Mouse (Mus musculus) adrenal gland, postnatal 10 days (tissue): Measurements from ENCODE around the gene Helz. TPM values are rescaled to one million over a fixed set of nuclear protein-coding genes. Genes with fewer than 3 reads are reported as not detected.

Experiments
- DNase-seq: peaks from one replicate; pipeline ENCODE4 v3.0.0; 2021; ENCODE audit warnings: mixed read lengths
- total RNA-seq, 2 experiments: library from RNA; stranded (reverse); gene quantifications; 2 replicates each; pipeline ENCODE4 v1.2.3; 2021

Helz gene
- total RNA-seq, 2 experiments from 2014 or later = 25.0 to 33.7 TPM

DNA sequence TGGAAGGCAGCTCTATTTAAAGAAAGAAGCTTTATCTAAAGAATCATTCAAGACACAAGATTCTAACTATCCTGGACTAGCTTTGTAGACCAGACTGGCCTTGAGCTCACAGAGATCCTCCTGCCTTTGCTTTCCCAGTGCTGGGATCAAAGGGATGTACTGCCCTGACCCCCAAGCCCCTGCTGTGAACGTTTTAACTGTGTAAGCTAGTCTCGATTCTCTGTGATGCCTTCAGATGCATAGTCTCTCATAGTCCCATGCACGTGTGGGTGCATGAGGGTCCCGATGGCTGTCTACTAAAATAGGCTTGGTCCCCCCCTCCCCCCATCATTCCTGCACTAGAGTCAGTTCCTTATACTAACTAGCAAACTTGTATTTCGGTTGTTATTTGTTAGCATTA is 70.2 kb downstream of the Helz start:
- no peak for DNase-seq

DNA sequence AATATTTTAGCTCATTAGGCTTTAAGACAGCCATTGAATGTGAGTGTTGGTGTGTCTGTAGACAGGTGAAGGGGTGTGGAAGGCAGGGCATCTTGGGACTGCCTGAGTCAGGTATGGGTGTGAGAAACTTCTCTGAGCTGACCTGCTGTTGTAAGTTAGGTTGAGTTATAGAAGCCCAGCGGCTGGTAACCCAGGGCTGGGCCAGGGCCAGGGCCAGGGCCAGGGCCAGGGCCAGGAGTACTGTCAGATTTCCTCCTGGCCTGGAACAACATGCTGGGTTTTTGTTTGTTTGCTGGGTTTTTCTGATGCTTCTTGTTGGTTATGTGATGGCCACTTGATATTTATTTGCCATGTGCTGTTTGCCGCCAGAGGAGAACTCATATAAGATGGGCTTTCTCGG is 76.9 kb downstream of the Helz start:
- no peak for DNase-seq

- no peak for DNase-seq
Observed at GRCm38 (mm10) chr11:107625746-107626145, 78.0 kb downstream of the Helz start.

- peak; percentile 81 for DNase-seq
Observed at GRCm38 (mm10) chr11:107629504-107629903, 81.8 kb downstream of the Helz start.

GRCm38 (mm10) chr11:107629951-107630350 is 82.2 kb downstream of the Helz start:
- peak; percentile 47 for DNase-seq

DNA sequence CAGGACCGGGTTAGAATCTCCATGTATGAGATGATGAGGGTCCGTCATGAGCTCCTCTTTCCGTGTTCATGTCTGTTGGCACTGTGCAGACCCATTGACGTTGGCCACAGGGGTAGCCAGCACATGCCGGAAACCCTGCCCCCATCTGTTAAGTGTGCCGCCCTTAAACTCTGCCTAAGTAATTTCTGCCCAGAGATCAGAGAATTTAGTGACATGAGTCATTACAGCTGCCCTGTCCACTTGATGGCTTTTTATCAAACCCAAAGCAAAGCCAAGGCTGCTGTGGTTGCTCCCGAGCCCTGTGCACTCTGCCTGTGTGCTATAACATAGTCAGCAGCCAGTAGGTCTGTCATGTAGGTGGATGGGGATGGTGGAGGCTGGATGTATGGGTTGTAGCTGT is 83.4 kb downstream of the Helz start:
- DNase-seq = peak; percentile 56

DNA sequence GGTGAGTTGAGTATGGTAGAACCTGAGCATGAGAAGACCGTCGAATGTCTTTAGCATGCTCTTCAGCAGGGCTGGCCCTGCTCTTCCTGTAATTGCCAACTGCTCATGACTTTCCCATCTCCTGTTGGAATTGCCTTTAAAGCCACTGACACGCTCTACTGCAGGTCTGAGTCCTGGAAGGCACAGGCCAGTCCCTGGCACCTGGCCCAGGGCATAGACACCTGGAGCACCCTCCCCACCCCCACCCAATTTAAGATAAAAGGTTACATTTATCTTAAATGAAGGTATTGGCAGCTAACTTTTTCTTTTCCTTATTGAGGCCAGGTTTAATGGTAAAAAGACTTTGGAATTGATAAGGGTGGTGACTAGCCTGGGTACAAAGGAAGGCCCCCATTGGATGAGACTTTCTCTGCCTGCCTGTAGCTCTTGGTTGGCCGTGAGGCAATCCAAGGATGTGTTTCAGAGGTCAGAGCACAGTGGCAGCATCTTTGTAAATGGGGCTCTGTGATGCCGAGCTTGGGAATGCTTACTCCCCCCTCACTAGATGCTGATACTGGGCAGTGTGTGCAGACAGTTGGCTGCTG is 85.9 kb downstream of the Helz start:
- no peak for DNase-seq

DNA sequence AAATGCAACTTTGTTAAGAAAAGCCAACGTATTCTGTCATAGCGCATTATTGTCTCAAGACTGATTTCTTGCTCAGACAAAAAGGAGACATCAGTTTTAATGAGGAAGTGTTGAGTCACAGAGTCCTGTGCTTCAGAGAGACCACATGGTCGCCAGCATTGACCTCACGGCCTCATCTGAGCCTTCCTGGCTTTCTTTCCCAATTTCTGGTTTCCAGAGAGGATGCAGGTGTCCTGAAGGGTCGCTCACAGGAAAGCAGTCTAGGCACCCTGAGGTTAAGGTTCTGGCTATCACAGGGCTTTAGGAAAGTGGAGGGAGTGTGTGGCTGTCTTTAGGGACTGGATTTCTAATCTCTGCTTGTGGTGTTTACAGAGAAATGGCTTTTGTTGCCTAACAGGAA is 90.4 kb downstream of the Helz start:
- no peak for DNase-seq

DNA sequence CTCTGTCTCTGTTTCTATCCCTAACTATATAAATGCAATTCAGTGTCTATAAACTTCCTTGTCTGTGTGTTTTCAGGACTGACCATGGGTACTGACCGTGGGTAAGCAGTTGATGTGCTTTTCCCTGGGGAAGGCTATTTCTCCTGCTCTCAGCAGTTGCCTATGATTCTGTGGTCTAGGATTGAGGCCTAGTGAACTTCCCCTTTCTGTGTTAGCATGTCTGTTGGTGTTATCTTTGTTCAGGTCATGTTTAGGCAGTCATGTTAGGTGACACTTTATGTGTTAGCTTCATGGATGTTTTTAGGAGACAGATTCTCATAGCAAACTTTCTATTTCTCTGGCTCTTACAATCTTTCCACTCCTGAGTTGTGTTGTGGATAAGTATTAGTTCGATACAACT is 91.9 kb downstream of the Helz start:
- DNase-seq = no peak

- no peak for DNase-seq
Observed at GRCm38 (mm10) chr11:107644461-107644860, 96.7 kb downstream of the Helz start.

GRCm38 (mm10) chr11:107647330-107647729 is 99.6 kb downstream of the Helz start:
- DNase-seq = no peak

DNA sequence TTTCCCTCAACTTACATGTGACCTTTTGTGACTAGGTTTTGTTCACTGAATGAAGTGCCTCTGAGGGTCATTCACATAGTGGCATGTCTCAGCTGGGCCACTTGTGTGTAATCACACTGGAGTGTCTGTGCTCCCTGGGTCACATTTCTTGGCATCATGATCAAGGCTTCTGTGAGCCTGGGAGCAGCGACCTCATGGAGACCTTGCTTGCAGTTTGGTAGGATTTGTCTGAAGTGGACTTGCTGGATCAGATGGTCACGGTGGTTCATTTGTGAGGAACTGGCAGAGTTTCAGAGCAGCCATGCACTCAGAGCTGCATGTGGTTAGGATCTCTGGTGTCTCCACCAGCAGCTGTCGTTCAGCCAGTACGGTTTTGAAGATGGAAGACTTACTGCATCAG is 100.9 kb downstream of the Helz start:
- DNase-seq = no peak

- no peak for DNase-seq
Observed at GRCm38 (mm10) chr11:107649458-107649857, 101.7 kb downstream of the Helz start.

DNA sequence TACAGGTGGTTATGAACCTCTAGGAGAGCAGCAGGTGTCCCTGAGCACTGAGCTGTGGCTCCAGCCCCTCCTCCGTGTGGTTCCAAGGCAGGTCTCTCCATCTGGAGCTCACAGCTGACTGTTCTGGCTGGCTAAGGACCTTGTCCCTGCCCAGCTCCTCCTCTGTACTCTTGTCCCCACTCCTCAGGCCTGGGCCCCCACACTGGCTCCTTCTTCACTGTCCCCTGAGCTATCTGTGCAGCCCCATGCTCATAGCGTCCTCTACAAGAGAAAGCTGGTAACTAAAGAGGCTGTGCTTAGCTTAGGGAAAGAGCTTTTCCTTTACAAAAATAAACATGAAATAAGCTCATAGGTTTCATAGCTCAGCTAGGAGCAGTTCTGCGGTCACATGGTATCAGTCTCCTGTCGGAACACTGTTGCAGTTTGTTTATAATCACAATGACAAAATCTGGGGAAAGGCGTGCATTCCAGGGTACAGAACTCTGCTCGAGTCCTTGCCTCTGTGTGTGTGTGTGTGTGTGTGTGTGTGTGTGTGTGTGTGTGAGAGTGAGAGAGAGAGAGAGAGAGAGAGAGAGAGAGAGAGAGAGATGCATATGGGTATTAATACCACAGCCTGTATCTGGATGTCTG is 102.8 kb downstream of the Helz start:
- no peak for DNase-seq

DNA sequence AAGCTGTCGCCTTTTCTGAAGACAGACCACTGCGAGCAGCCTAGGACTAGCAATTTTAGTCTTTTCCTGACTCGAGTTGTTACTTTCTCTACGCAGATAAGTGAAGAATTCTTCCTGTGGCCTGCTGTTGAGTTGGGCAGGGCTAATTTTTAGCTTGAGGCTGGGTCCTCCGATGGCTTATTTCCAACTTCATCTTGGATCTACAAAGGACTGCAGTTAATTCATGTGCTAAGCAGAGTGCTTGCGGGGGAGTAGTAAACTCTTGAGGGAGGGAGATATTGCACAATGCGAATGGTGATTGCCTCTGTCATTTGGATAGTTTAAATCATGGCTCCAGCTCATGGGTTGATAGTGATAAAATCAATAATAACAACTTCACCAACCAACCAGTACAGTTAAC is 103.7 kb downstream of the Helz start:
- no peak for DNase-seq

GRCm38 (mm10) chr11:107652137-107652536 is 104.4 kb downstream of the Helz start:
- DNase-seq = no peak

- DNase-seq = no peak
Observed at GRCm38 (mm10) chr11:107655538-107655937, 107.8 kb downstream of the Helz start.

DNA sequence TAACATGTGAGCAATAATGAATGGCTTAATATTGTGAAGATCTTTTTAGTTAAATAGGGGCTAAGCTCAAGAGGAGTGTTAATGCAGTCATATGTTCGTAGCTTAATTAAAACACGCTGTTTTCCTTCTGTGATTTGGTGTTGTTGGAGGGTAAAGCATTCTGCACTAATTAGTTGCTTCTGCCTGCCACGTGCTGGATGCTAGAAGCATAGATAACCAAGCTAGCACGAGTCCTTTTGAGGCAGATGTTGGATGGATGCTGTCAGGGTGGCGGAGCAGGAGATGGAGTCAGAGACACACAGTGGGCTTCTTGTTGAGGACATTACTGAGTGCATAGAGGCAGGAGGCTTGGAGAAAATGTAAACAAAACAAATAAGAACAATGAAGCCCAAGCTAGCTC is 109.4 kb downstream of the Helz start:
- no peak for DNase-seq

DNA sequence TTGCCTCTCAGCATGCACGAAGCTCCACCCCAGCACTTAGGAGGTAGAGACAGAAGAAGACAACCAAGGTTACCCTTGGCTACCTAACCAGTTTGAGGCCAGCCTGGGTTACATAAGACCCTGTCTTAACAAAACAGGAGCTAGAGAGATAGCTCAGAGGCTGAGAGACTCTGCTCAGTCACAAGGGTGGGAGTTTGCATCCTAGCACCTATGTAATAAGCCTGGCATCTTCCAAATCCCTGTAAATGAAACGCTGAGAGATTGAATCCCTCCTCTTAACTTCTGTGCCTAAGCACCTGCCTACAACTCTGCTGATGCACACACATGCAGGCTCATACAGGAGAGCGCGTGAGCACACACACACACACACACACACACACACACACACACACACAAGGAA is 112.7 kb downstream of the Helz start:
- no peak for DNase-seq

- DNase-seq = no peak
Observed at GRCm38 (mm10) chr11:107662666-107663065, 114.9 kb downstream of the Helz start.

- no peak for DNase-seq
Observed at GRCm38 (mm10) chr11:107667542-107667941, 119.8 kb downstream of the Helz start.

DNA sequence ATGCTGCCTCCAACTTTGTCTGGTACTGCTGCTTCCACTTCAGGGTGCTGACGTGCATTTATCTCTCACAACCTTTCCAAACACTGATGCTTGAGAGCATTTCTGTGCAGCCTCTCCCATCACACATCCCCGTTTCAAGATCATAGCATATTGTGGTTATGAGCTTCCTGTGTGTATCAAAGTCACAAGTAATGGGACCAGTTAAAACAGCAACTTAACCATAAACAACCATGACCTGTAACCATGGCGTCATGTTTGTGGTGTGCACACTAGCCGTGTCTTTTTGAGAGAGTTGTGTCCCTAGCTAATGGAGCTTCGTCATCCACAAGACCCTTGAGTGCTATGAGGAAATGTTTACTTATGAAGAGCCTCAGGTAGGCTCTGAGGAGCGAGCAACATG is 120.5 kb downstream of the Helz start:
- DNase-seq = no peak

DNA sequence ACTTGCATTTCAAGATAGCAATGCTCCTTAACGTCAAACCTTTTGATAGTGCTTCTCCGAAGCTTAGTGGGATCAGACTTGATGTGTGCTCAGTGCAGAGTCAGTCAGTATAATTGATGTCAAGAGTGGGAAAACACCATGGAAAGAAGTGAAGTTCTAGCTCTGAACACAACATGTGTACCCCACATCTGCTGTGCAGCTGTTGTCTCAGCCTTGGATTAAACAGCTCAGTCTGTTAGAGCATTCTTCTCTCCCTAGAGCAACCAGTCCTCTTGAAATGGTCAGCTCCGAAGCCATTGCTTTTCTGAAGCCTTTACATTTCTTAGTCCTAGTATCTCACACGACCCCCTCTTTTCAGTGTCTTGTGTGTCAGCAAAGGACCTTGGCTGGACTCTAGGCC is 121.2 kb downstream of the Helz start:
- no peak for DNase-seq

DNA sequence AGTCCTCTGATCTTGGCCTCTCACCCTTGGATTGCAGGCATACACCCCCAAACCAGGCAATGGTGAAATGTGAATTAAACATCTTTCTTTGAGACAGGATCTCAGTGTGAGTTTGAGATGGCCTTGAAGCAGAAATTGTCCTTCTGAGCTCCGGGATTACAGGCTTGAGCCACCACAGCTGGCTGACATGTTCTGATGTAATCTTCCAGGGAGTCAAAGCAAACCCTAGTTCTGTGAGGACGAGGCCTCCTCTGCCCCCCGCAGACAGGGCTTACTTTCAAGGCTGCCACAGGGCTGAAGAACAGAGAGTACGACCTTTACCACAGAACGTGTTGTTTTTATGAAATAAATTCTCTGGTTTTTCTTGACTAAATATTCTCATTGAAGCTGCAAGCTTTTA is 126.3 kb downstream of the Helz start:
- DNase-seq = peak; percentile 16

DNA sequence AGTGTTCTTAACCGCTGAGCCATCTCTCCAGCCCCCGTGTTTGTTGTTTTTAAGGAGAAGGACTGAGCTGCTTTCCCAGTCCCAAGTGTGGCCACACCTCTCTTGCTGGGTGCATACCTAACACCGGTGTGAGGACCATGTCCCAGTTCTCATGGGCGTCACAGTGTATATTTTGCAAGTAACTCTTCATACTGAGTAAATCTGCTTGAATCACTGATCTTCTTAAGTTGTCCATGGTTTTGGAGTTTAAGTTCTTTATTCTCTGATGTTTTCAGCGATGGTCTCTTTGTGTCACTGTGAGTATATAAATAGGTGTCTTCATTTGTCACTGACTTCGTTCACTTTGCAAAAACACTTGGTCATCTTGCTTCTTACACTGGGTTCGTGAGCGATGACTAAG is 126.9 kb downstream of the Helz start:
- DNase-seq = no peak
